Mouse (Mus musculus): ENCODE measurements at regions not wholly inside any gene's neighbourhood (a gene's known extent, or its start where the extent isn't known, plus 50 kb on each side); places are given as distances from the start of the nearest gene placed in this dataset.

- H3K27me3 ChIP-seq: no peaks in the 10 kb centered on the region
- no peak overlapping the region for H3K4me2 ChIP-seq
- no peaks in the 10 kb centered on the region for H3K36me3 ChIP-seq
- ATAC-seq (ENCODE audit: low read depth) (no peak), DNase-seq (no peak)
- H3K9ac ChIP-seq: no peak overlapping the region
- no peak overlapping the region for H3K27ac ChIP-seq
- no peak overlapping the region for H3K4me3 ChIP-seq (replicated peaks)
- H3K9me3 ChIP-seq (replicated peaks): no peaks in the 10 kb centered on the region
- H3K4me1 ChIP-seq (replicated peaks): no peaks in the 10 kb centered on the region
These were observed 61.3 kb upstream of the Pgr start for GRCm38 (mm10) chr9:8838356-8838755.

- ATAC-seq (ENCODE audit: low read depth) (no peak), DNase-seq (no peak)
- Histone ChIP-seq H3K9me3 (replicated peaks) (no peaks in the 10 kb centered on the region), H3K4me1 (replicated peaks) (no peaks in the 10 kb centered on the region), H3K9ac (no peak overlapping the region), H3K27me3 (no peaks in the 10 kb centered on the region), H3K36me3 (no peaks in the 10 kb centered on the region), H3K4me3 (replicated peaks) (no peak overlapping the region), H3K27ac (no peak overlapping the region), H3K4me2 (no peak overlapping the region)
- 48% methylated on average over 3 of the region's 3 CpGs for WGBS (ENCODE audit: insufficient replicate concordance)
These were observed 60.7 kb upstream of the Pgr start for GRCm38 (mm10) chr9:8838891-8839290.

All from liver, embryonic 13.5 days (tissue).